Mouse (Mus musculus): ENCODE results near the gene Ncoa6. TPM values are rescaled to one million over a fixed set of nuclear protein-coding genes. Genes with fewer than 3 reads are reported as not detected.

Gene Ncoa6
- polyA plus RNA-seq, 1 experiment from 2014 or later: 34.7 TPM

DNA sequence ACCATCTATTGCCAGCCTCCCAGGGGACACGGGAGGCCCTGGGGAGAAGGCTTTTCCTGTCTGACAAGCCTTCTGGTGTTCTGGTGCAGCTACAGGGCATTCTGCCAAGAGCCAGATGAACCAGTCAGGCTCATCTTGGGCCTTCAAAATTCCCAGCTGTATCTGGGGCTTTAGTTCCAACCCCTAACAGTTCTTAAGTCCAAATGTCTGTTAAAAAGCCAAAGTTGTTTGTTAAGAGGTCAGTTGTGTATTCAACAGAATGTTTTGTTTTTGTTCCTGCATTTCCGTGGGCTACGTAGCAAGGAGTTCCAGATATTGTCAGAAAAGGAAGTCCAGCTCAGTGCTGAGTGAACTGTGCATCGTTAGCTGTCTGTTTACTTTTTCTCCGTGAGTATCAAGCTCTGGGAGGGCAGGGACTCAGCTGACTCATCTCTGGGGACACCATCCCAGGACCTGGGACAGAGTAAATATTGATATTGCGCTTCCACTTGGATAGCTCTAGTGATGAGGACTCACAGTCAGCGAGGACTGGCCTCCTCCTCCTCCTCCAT, 104.3 kb downstream of the Ncoa6 start:
- H3K27me3 ChIP-seq (ENCODE audit: control insufficient read depth, insufficient read depth, low read length): no peaks in the 10 kb centered on the region
- no peak overlapping the region for H3K27ac ChIP-seq (ENCODE audit: low read depth, low read length)
- ATAC-seq (ENCODE audit: insufficient read depth, low FRiP score, low TSS enrichment) (no peak), DNase-seq (ENCODE audit: low spot score) (no peak)
- H3K9me3 ChIP-seq (ENCODE audit: control insufficient read depth, low read length): no peaks in the 10 kb centered on the region
- H3K36me3 ChIP-seq (ENCODE audit: control insufficient read depth, insufficient read depth, low read length): no peaks in the 10 kb centered on the region
- no peak overlapping the region for H3K9ac ChIP-seq (ENCODE audit: low read length)
- no peak overlapping the region for H3K4me2 ChIP-seq (ENCODE audit: low read depth)
- H3K4me3 ChIP-seq (ENCODE audit: low read depth, low read length): no peak overlapping the region
- WGBS: 68% methylated on average over 7 of the region's 7 CpGs
- H3K4me1 ChIP-seq (ENCODE audit: control insufficient read depth, insufficient read depth, low read length): no peaks in the 10 kb centered on the region

DNA sequence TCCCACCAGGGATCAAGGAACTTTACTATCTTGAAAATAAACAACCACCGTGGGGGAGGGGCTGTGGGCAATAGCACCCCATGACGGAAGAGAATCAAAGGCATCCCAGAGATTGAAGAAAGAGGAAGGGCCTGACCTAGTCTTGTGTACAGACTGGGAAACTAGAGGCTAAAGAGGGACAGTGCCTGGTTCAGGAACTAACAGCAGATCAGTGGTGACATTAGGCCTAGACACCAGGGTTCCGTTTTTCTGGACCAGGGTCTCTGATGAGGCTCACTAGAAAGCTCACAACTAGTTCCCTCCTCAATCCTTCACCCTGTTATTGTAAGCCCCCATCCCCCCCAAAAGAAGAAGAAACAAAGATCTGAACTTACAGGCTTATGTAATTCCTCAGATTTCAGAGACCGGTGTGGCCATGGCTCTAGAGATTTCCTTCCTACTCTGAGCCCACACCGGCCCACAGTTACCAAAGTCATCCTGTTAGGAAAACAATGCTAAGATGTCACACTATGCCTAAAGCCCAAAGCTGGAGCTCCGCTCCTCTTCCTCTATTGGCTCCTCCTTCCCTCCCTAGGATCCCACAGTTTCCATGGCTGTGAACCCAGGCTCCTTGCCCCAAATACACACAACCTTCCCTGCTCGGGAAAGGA, 105.9 kb downstream of the Ncoa6 start:
- H3K27me3 ChIP-seq (ENCODE audit: control insufficient read depth, insufficient read depth, low read length): no peaks in the 10 kb centered on the region
- no peaks in the 10 kb centered on the region for H3K36me3 ChIP-seq (ENCODE audit: control insufficient read depth, insufficient read depth, low read length)
- H3K27ac ChIP-seq (ENCODE audit: low read depth, low read length): no peak overlapping the region
- ATAC-seq (ENCODE audit: insufficient read depth, low FRiP score, low TSS enrichment) (no peak), DNase-seq (ENCODE audit: low spot score) (no peak)
- H3K4me3 ChIP-seq (ENCODE audit: low read depth, low read length): no peak overlapping the region
- H3K4me2 ChIP-seq (ENCODE audit: low read depth): no peak overlapping the region
- H3K4me1 ChIP-seq (ENCODE audit: control insufficient read depth, insufficient read depth, low read length): no peaks in the 10 kb centered on the region
- H3K9ac ChIP-seq (ENCODE audit: low read length): no peak overlapping the region
- WGBS: 81% methylated on average over 7 of the region's 7 CpGs
- no peaks in the 10 kb centered on the region for H3K9me3 ChIP-seq (ENCODE audit: control insufficient read depth, low read length)

DNA sequence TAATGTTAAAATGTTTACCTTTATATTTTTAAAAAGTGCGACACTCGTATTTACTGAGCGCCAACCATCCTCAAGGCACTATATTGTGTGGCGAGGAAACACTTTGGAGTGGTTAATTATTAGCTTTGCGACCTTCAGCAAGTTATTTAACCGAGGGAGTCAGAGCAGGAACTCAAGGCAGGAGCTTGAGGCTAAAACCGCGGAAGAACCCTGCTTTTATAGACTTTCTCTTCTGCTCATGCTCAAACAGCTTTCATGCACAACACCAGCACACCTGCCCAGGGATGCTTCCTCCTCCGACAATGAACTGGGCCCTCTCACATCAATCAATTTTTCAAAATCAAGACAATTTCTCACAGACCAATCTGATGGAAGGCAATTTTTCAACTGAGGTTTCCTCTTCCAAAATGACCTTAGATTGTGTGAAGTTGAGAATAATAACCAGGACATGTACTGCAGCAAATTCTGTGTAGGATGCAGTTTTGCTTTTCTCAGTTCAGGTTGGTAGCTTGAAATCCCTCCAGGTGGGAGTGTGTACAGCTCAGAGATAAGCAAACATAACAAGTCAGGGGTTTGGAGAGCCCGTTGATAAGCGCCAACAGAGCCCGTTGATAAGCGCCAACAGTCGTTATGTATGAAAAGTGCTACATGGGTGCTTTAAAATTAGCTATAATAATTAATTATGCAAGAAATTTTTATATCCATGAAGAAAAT, 115.9 kb downstream of the Ncoa6 start:
- H3K27me3 ChIP-seq (ENCODE audit: control insufficient read depth, insufficient read depth, low read length): no peaks in the 10 kb centered on the region
- ATAC-seq (ENCODE audit: insufficient read depth, low FRiP score, low TSS enrichment) (peak; percentile 18), DNase-seq (ENCODE audit: low spot score) (no peak)
- H3K9me3 ChIP-seq (ENCODE audit: control insufficient read depth, low read length): no peaks in the 10 kb centered on the region
- peak overlapping the region; percentile 63 for H3K4me3 ChIP-seq (ENCODE audit: low read depth, low read length)
- H3K36me3 ChIP-seq (ENCODE audit: control insufficient read depth, insufficient read depth, low read length): no peaks in the 10 kb centered on the region
- 35% methylated on average over 14 of the region's 14 CpGs for WGBS
- peak overlapping the region; percentile 47 for H3K9ac ChIP-seq (ENCODE audit: low read length)
- H3K4me1 ChIP-seq (ENCODE audit: control insufficient read depth, insufficient read depth, low read length): no peaks in the 10 kb centered on the region; the same call in 1 of the 2 replicates
- H3K27ac ChIP-seq (ENCODE audit: low read depth, low read length): no peak overlapping the region
- peak overlapping the region; percentile 41 for H3K4me2 ChIP-seq (ENCODE audit: low read depth)

DNA sequence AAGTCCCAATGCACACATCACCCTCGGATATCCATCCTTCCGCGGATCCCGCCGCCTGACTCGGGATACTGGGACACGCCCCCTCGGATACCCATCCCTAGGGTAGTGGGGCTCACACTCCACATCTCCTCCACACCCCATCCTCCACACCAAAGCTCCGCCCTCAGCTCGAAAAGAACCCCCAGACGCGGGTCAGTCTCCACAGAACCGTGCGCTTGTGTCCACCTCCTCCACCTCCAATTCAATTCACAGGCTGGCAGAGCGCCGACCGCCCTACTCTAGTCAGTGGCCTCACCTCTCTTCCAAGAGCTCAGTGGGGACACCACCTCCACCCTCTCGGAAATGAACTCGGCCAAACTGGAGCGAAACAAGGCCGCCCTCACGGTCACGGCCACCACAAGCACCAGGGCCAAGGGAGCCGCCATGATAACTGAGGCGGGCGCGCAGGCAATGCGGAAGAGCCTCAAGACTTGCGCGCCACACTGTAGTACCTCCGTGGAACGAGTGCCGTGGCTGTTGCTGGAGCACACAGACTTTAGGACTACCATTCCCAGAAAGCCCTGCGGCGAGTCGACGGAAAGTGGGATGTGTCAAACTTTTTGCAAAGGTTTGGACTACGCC, 116.6 kb downstream of the Ncoa6 start, which contains the start of gene Pigu:
Gene Pigu (minus strand): TSS at position 460 of the 621 bp plus-strand sequence.
- H3K27ac ChIP-seq (ENCODE audit: low read depth, low read length): no peak within 1 kb of the TSS
- no peaks in the 10 kb centered on the region; the same call in 1 of the 2 replicates for H3K4me1 ChIP-seq (ENCODE audit: control insufficient read depth, insufficient read depth, low read length)
- peak within 1 kb of the TSS; percentile 63 for H3K4me3 ChIP-seq (ENCODE audit: low read depth, low read length)
- DNase-seq (ENCODE audit: low spot score) (peak; percentile 93), ATAC-seq (ENCODE audit: insufficient read depth, low FRiP score, low TSS enrichment) (peak; percentile 98)
- peak within 1 kb of the TSS; percentile 44 for H3K4me2 ChIP-seq (ENCODE audit: low read depth)
- H3K36me3 ChIP-seq (ENCODE audit: control insufficient read depth, insufficient read depth, low read length): no peaks in the 10 kb centered on the region
- H3K9me3 ChIP-seq (ENCODE audit: control insufficient read depth, low read length): no peaks in the 10 kb centered on the region
- no peaks in the 10 kb centered on the region for H3K27me3 ChIP-seq (ENCODE audit: control insufficient read depth, insufficient read depth, low read length)
- under 1% methylated on average over 38 of the region's 38 CpGs for WGBS
- H3K9ac ChIP-seq (ENCODE audit: low read length): peak within 1 kb of the TSS; percentile 64

DNA sequence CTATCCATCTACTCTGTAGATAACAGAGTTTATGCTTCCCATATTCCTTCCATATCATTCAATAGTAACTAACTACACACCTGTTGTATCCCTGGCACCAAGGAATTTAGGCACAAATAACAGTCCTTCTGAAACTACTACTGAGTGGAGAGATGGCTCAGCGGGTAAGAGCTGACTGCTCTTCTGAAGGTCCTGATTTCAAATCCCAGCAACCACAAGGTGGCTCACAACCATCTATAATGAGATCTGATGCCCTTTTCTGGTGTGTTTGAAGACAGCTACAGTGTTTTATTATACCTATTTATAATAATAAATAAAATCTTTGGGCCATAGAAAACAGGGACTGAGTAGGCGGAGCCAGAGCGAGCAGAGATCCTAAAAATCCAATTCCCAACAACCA, 119.3 kb downstream of the Ncoa6 start:
- H3K27me3 ChIP-seq (ENCODE audit: control insufficient read depth, insufficient read depth, low read length): no peaks in the 10 kb centered on the region
- no peak for DNase-seq (ENCODE audit: low spot score)
- ATAC-seq (ENCODE audit: insufficient read depth, low FRiP score, low TSS enrichment): no peak
- no peak overlapping the region for H3K9ac ChIP-seq (ENCODE audit: low read length)
- H3K4me3 ChIP-seq (ENCODE audit: low read depth, low read length): no peak overlapping the region
- H3K27ac ChIP-seq (ENCODE audit: low read depth, low read length): no peak overlapping the region
- H3K9me3 ChIP-seq (ENCODE audit: control insufficient read depth, low read length): no peaks in the 10 kb centered on the region
- no peaks in the 10 kb centered on the region for H3K36me3 ChIP-seq (ENCODE audit: control insufficient read depth, insufficient read depth, low read length)
- 89% methylated on average over 3 of the region's 3 CpGs for WGBS
- no peaks in the 10 kb centered on the region; the same call in 1 of the 2 replicates for H3K4me1 ChIP-seq (ENCODE audit: control insufficient read depth, insufficient read depth, low read length)
- H3K4me2 ChIP-seq (ENCODE audit: low read depth): no peak overlapping the region

DNA sequence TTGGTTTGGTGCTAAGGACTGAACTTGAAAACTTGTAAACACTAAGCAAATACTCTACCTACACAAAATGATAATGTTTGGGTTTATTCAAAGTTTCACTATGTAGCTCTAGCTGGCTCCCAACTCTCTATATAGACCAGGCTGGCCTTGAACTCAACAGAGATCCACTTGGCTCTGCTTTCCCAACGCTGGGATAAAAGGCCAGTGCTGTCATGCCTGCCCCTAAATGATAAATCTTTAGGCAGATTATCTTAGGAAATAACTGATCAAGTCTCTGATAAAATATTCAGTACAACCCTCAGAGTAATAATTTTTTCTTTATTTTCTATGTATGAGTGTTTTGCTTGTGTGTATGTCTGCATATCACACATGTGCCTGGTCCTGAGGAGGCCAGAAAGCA, 127.0 kb downstream of the Ncoa6 start:
- H3K4me3 ChIP-seq (ENCODE audit: low read depth, low read length): no peak overlapping the region
- no peaks in the 10 kb centered on the region for H3K27me3 ChIP-seq (ENCODE audit: control insufficient read depth, insufficient read depth, low read length)
- H3K9ac ChIP-seq (ENCODE audit: low read length): no peak overlapping the region
- 89% methylated on average over 1 of the region's 1 CpGs for WGBS
- no peaks in the 10 kb centered on the region for H3K9me3 ChIP-seq (ENCODE audit: control insufficient read depth, low read length)
- no peak overlapping the region for H3K4me2 ChIP-seq (ENCODE audit: low read depth)
- H3K4me1 ChIP-seq (ENCODE audit: control insufficient read depth, insufficient read depth, low read length): no peaks in the 10 kb centered on the region
- H3K36me3 ChIP-seq (ENCODE audit: control insufficient read depth, insufficient read depth, low read length): no peaks in the 10 kb centered on the region
- no peak for DNase-seq (ENCODE audit: low spot score)
- no peak overlapping the region for H3K27ac ChIP-seq (ENCODE audit: low read depth, low read length)
- ATAC-seq (ENCODE audit: insufficient read depth, low FRiP score, low TSS enrichment): no peak

MicroRNAs encoded within 50 kb of the gene (microRNA counts, 519-probe panel; counts per million panel counts)
- 171 counts per million, percentile 57 among the panel's probes with 10 or more counts for microRNA mmu-miR-695

Small RNA genes lying within 50 kb of the gene (microRNA-seq; reads per million reads assigned to microRNA genes)
- gene Mir695: not detected

Other genes with a start within 250 kb of the Ncoa6 start
- gene Dynlrb1, start 237.4 kb downstream of the Ncoa6 start, polyA plus RNA-seq (2014; fragmentation: Nextera tagmentation; extraction: Ambion mirVana): 515 and 522 TPM in 2 replicates
- 186 and 191 TPM in 2 replicates for gene Map1lc3a, start 197.6 kb downstream of the Ncoa6 start, polyA plus RNA-seq (2014; fragmentation: Nextera tagmentation; extraction: Ambion mirVana)
- 56.1 and 58.0 TPM in 2 replicates for gene Pigu, start 116.5 kb downstream of the Ncoa6 start, polyA plus RNA-seq (2014; fragmentation: Nextera tagmentation; extraction: Ambion mirVana)
- gene Trp53inp2, start 92.8 kb downstream of the Ncoa6 start, polyA plus RNA-seq (2014; fragmentation: Nextera tagmentation; extraction: Ambion mirVana): 94.0 and 104 TPM in 2 replicates
- 22.0 and 28.8 TPM in 2 replicates for gene Acss2, start 44.1 kb upstream of the Ncoa6 start, polyA plus RNA-seq (2014; fragmentation: Nextera tagmentation; extraction: Ambion mirVana)
- 14.4 and 17.1 TPM in 2 replicates for gene Ggt7, start 44.3 kb upstream of the Ncoa6 start, polyA plus RNA-seq (2014; fragmentation: Nextera tagmentation; extraction: Ambion mirVana)
- 15.5 and 15.7 TPM in 2 replicates for gene Gss, start 118.9 kb upstream of the Ncoa6 start, polyA plus RNA-seq (2014; fragmentation: Nextera tagmentation; extraction: Ambion mirVana)
- gene Myh7b, start 137.3 kb upstream of the Ncoa6 start, polyA plus RNA-seq (2014; fragmentation: Nextera tagmentation; extraction: Ambion mirVana): 1.5 and 1.8 TPM in 2 replicates
- 155 and 166 TPM in 2 replicates for gene Trpc4ap, start 218.5 kb upstream of the Ncoa6 start, polyA plus RNA-seq (2014; fragmentation: Nextera tagmentation; extraction: Ambion mirVana)

All from neural tube, embryonic 11.5 days (tissue).